Mouse (Mus musculus) myocyte (in vitro differentiated cells): ENCODE results near the gene Meis1.

ENCODE experiments used
- CEBPB ChIP-seq: IDR thresholded peaks from 2 replicates; pipeline ENCODE4 v1.6.1; 2011; ENCODE audit warnings: mild to moderate bottlenecking, moderate library complexity; ENCODE audit not compliant: poor library complexity, insufficient read depth, severe bottlenecking
- E2F4 ChIP-seq: IDR thresholded peaks from one replicate; pipeline ENCODE4 v1.6.1; 2011; ENCODE audit warnings: mild to moderate bottlenecking, control low read depth, moderate library complexity; ENCODE audit not compliant: insufficient read depth
- MAX ChIP-seq: IDR thresholded peaks from one replicate; pipeline ENCODE4 v1.6.1; 2011; ENCODE audit warnings: low read depth, mild to moderate bottlenecking, control low read depth
- MYOD1 ChIP-seq, 3 experiments: IDR thresholded peaks; one replicate each; pipeline ENCODE4 v1.6.1; 2011; ENCODE audit warnings: control low read depth in 2 of 3, low read depth in 2 of 3, mild to moderate bottlenecking in 2 of 3, moderate library complexity in 1 of 3; ENCODE audit not compliant: insufficient read length in 2 of 3, control insufficient read depth in 1 of 3
- MYOG ChIP-seq, 3 experiments: IDR thresholded peaks; one replicate each; pipeline ENCODE4 v1.6.1; 2011; ENCODE audit warnings: control low read depth in 2 of 3, low read depth in 2 of 3, mild to moderate bottlenecking in 2 of 3; ENCODE audit not compliant: insufficient read length in 2 of 3, control insufficient read depth in 1 of 3, insufficient read depth in 1 of 3
- POLR2A ChIP-seq: IDR thresholded peaks from one replicate; pipeline ENCODE4 v1.6.1; 2011; ENCODE audit warnings: low read depth, mild to moderate bottlenecking, control low read depth, moderate library complexity; ENCODE audit not compliant: insufficient read length
- POLR2AphosphoS2 ChIP-seq: IDR thresholded peaks from one replicate; pipeline ENCODE4 v1.6.1; 2011; ENCODE audit warnings: low read depth, control low read depth; ENCODE audit not compliant: insufficient read length
- REST ChIP-seq: IDR thresholded peaks from one replicate; pipeline ENCODE4 v1.6.1; 2011; ENCODE audit warnings: mild to moderate bottlenecking, control low read depth, moderate library complexity; ENCODE audit not compliant: insufficient read depth, insufficient read length
- TCF12 ChIP-seq: IDR thresholded peaks from one replicate; pipeline ENCODE4 v1.6.1; 2011; ENCODE audit warnings: mild to moderate bottlenecking, control low read depth; ENCODE audit not compliant: poor library complexity, insufficient read depth, severe bottlenecking
- USF1 ChIP-seq: IDR thresholded peaks from one replicate; pipeline ENCODE4 v1.6.1; 2011; ENCODE audit warnings: low read depth, mild to moderate bottlenecking, control low read depth, moderate library complexity

GRCm38 (mm10) chr11:18917887-18918286, 100.9 kb downstream of the Meis1 start:
- TF ChIP-seq POLR2A (no peak), USF1 (no peak), POLR2AphosphoS2 (no peak), MAX (no peak), E2F4 (no peak), REST (no peak), CEBPB (no peak), MYOG (IDR thresholded peaks at IDR 0.05; ENCODE audit: control insufficient read depth in 1 of 3, insufficient read depth in 1 of 3, insufficient read length in 2 of 3, low read depth in 2 of 3) (no peak), TCF12 (no peak), MYOD1 (IDR thresholded peaks at IDR 0.05; ENCODE audit: control insufficient read depth in 1 of 3, insufficient read length in 2 of 3, low read depth in 2 of 3) (no peak)
